Mouse (Mus musculus) adrenal gland, adult 18-20 months (tissue): ENCODE data around the gene Kcne2. TPM values are rescaled to one million over a fixed set of nuclear protein-coding genes. Genes with fewer than 3 reads are reported as not detected.

Source experiments
- total RNA-seq, 2 experiments: library from RNA; stranded (reverse); gene quantifications; 1 replicate in 1 of 2; 2 replicates in 1 of 2; pipeline ENCODE4 v1.2.3; 2021

The Kcne2 gene
- total RNA-seq, 2 experiments from 2014 or later, result not detected

Other genes with a start within 250 kb of the Kcne2 start
- gene Mrps6, start 234.1 kb upstream of the Kcne2 start, total RNA-seq, result 100 to 1,000 TPM; 102 to 121 TPM
- gene Gm49711, start 234.1 kb upstream of the Kcne2 start, total RNA-seq, result not detected
- gene Slc5a3, start 234.1 kb upstream of the Kcne2 start, total RNA-seq, result 10 to 100 TPM; 61.4 to 78.9 TPM
- 10 to 100 TPM; 61.5 TPM for gene Smim11, start 8.9 kb downstream of the Kcne2 start, total RNA-seq
- not detected for gene Fam243, start 29.1 kb downstream of the Kcne2 start, total RNA-seq
- gene Kcne1, start 67.1 kb downstream of the Kcne2 start, total RNA-seq, result not detected
- 10 to 100 TPM; 14.8 to 26.7 TPM for gene Rcan1, start 178.5 kb downstream of the Kcne2 start, total RNA-seq
- under 1 TPM; 0.10 to 0.29 TPM for gene Clic6, start 193.3 kb downstream of the Kcne2 start, total RNA-seq